Mouse (Mus musculus) kidney, embryonic 16.5 days (tissue): ENCODE results near the gene Mup16. TPM values are rescaled to one million over a fixed set of nuclear protein-coding genes. Genes with fewer than 3 reads are reported as not detected.
"Not testable (repeated sequence)": the region's sequence is repeated elsewhere in the genome, so short reads cannot be mapped to it uniquely, and the experiment has no call there.

Experiments
- ATAC-seq: fragments of 200-750 bp; cut with Nextera tagmentation; 2 replicates; pipeline ENCODE4 v1.8.0; 2017; ENCODE audit warnings: moderate TSS enrichment; ENCODE audit not compliant: low FRiP score, low TSS enrichment
- H3K27ac ChIP-seq: fragments of 300-500 bp; sonication (generic); 2 replicates; pipeline ENCODE4 v1.5.1; 2014; ENCODE audit warnings: low read length
- H3K27me3 ChIP-seq: fragments of 300-500 bp; sonication (generic); 2 replicates; pipeline ENCODE4 v1.6.1; 2014; ENCODE audit warnings: low read length, control low read depth, mixed read lengths; ENCODE audit not compliant: insufficient read depth
- H3K36me3 ChIP-seq: fragments of 300-500 bp; sonication (generic); 2 replicates; pipeline ENCODE4 v1.6.1; 2014; ENCODE audit warnings: low read length, control low read depth, mixed read lengths; ENCODE audit not compliant: insufficient read depth
- H3K4me1 ChIP-seq: fragments of 300-500 bp; sonication (generic); 2 replicates; pipeline ENCODE4 v1.6.1; 2014; ENCODE audit warnings: low read length, control low read depth, mixed read lengths; ENCODE audit not compliant: insufficient read depth
- H3K4me2 ChIP-seq: fragments of 300-500 bp; sonication (generic); replicated peaks from 2 replicates; pipeline ENCODE4 v1.6.1; 2014; ENCODE audit warnings: low read depth, low read length
- H3K4me3 ChIP-seq: fragments of 300-500 bp; sonication (generic); 2 replicates; pipeline ENCODE4 v1.5.1; 2014; ENCODE audit warnings: mild to moderate bottlenecking, low read length
- H3K9ac ChIP-seq: fragments of 300-500 bp; sonication (generic); replicated peaks from 2 replicates; pipeline ENCODE4 v1.6.1; 2014; ENCODE audit warnings: low read length
- H3K9me3 ChIP-seq: fragments of 300-500 bp; sonication (generic); 2 replicates; pipeline ENCODE4 v1.6.1; 2016; ENCODE audit warnings: low read length, control low read depth
- WGBS: fragments of 180-500 bp; shearing (Covaris S2); extraction: QIAGEN DNeasy Blood & Tissue Kit; methylation state at CpG from one replicate; pipeline ENCODE4 v1.1.7; 2014; 5-methylcytosine and 5-hydroxymethylcytosine counted together
- polyA plus RNA-seq: library from polyadenylated mRNA; unstranded; fragments of >200 nt; fragmentation: Nextera tagmentation; extraction: Ambion mirVana; gene quantifications from 2 replicates; pipeline ENCODE4 v1.2.1, GENCODE M21; 2015

Mup16 gene
- polyA plus RNA-seq, result not detected in 2 replicates

- H3K36me3 ChIP-seq, H3K9ac ChIP-seq, ATAC-seq, H3K27me3 ChIP-seq, H3K9me3 ChIP-seq, H3K4me3 ChIP-seq, H3K27ac ChIP-seq, H3K4me2 ChIP-seq, H3K4me1 ChIP-seq: not testable (repeated sequence)
- WGBS, result 75% methylated on average over 2 of the region's 4 CpGs
These were observed at the start of gene Mup16 for GRCm38 (mm10) chr4:61519431-61519830. Mup16 (minus strand) TSS chr4:61519531.

DNA sequence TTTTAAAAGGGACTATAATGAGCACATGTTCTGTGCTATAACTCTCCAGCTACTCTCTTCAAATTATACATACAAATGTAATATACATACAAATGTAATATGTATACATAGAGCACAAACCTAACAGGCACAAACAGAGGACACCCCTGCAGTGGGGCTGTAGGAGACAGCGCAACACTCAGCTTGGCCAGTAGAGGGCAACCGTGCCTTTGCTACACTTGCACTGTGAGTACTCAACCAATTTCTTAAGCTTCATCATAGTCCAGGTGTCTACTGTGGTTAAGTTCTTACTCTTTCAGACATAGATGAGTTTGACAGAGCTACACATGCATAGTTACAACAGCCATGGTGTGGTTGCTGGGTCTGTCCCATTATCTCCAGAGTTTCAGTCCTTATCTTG, 36.6 kb upstream of the Mup16 start:
- not testable (repeated sequence) for H3K27ac ChIP-seq, ATAC-seq, H3K27me3 ChIP-seq, H3K9me3 ChIP-seq, H3K4me1 ChIP-seq, H3K4me3 ChIP-seq, H3K4me2 ChIP-seq, H3K36me3 ChIP-seq, H3K9ac ChIP-seq
- 35% methylated on average over 2 of the region's 2 CpGs for WGBS

Other genes with a start within 250 kb of the Mup16 start
- not detected in 2 replicates for gene Mup14, start 215.5 kb downstream of the Mup16 start, polyA plus RNA-seq
- not detected in 2 replicates for gene Mup15, start 79.8 kb downstream of the Mup16 start, polyA plus RNA-seq
- not detected in 2 replicates for gene Mup17, start 76.3 kb upstream of the Mup16 start, polyA plus RNA-seq
- gene Mup18, start 154.6 kb upstream of the Mup16 start, polyA plus RNA-seq, result not detected in 2 replicates